Mouse (Mus musculus): ENCODE results near the gene Wdr66.
A peak's percentile ranks its signal among the peaks of the same experiment; 100 is the strongest.

Wdr66 gene

DNA sequence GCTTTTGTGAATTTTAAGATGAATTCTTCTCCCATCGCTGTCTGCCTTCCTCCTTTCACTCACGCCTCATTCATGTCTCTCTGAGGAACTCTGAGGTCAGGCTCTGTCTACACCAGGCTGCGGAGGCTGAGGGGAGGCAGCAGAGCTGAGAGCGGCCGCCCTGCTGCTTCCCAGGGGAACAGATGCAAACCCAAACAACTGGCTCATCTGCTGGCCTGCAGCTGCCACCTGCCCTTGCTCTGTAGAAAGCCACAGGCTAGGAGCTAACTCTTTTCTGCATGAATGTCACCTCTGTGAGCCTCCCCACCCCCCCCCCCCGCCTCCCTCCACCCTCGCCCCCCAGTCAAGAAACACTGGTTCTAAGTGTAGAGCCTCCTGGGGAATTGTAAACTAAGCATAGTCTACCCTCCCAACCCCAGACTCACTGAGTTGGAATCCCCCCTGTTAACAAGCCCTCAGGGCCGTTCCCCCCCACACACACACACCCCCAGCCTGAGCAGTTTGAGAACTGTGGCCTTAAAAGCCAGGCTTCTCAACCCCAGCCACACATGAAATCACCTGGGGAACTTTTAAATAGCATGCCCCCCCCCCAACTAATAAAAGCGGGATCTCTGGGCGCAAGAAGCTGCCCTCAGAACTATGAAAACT lies 63.4 kb downstream of the Wdr66 start:
- DNase-seq (ENCODE audit: low spot score) = no peak

DNA sequence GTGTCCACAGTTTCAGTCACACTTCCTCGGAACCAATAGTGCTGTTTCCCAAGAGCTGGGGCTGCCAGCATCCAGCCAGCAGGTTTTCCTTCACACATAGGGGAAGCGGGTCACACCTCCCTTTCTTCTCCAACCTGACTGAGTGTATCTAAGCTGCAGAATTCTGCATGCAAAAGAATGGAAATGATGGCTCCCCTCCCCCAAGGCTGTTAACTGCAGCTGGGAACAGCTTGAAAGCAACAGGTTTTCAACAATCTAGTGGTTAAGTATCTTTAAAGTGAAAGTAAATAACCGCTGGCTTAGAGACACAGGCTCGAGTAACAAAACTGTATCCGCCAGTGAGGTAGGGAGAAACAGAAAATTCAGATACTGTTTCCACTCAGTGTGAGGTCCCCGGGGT lies 66.1 kb downstream of the Wdr66 start:
- no peak for DNase-seq (ENCODE audit: low spot score)

DNA sequence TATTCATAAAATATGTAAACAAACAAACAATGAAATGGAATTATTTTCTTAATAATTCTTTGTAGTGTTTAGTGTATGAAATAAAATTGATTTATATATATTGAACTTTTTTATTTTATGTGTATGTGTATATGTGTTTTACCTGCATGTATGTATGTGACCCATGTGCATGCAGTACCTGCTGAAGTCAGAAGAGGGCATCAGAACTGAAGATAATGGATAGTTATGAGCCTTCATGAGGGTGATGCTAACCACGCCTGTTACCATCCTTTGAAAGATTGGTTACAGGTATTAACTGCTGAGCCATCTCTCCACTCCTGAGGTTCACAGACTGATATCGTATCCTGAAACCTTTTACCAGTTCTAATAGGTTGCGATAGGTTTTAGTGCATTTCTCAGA lies 68.2 kb downstream of the Wdr66 start:
- no peak for DNase-seq (ENCODE audit: low spot score)

GRCm38 (mm10) chr5:123324242-123324641 lies 72.3 kb downstream of the Wdr66 start:
- peak; percentile 12 for DNase-seq (ENCODE audit: low spot score)

- DNase-seq (ENCODE audit: low spot score) = no peak
These were observed 74.3 kb downstream of the Wdr66 start for GRCm38 (mm10) chr5:123326006-123326750.

GRCm38 (mm10) chr5:123326751-123327148 lies 74.8 kb downstream of the Wdr66 start:
- DNase-seq (ENCODE audit: low spot score) = no peak

- no peak for DNase-seq (ENCODE audit: low spot score)
These were observed 75.8 kb downstream of the Wdr66 start for GRCm38 (mm10) chr5:123327686-123328085.

- DNase-seq (ENCODE audit: low spot score) = no peak
These were observed 81.7 kb downstream of the Wdr66 start for GRCm38 (mm10) chr5:123333566-123333965.

- DNase-seq (ENCODE audit: low spot score) = no peak
These were observed 84.5 kb downstream of the Wdr66 start for GRCm38 (mm10) chr5:123336205-123336961.

- no peak for DNase-seq (ENCODE audit: low spot score)
These were observed 86.6 kb downstream of the Wdr66 start for GRCm38 (mm10) chr5:123338463-123338862.

- peak; percentile 88 for DNase-seq (ENCODE audit: low spot score)
These were observed 92.1 kb downstream of the Wdr66 start, which contains the start of gene Bcl7a for GRCm38 (mm10) chr5:123343707-123344627. Gene Bcl7a, plus strand, starts transcription at chr5:123343834.

- no peak for DNase-seq (ENCODE audit: low spot score)
These were observed 92.7 kb downstream of the Wdr66 start for GRCm38 (mm10) chr5:123344628-123344962.

DNA sequence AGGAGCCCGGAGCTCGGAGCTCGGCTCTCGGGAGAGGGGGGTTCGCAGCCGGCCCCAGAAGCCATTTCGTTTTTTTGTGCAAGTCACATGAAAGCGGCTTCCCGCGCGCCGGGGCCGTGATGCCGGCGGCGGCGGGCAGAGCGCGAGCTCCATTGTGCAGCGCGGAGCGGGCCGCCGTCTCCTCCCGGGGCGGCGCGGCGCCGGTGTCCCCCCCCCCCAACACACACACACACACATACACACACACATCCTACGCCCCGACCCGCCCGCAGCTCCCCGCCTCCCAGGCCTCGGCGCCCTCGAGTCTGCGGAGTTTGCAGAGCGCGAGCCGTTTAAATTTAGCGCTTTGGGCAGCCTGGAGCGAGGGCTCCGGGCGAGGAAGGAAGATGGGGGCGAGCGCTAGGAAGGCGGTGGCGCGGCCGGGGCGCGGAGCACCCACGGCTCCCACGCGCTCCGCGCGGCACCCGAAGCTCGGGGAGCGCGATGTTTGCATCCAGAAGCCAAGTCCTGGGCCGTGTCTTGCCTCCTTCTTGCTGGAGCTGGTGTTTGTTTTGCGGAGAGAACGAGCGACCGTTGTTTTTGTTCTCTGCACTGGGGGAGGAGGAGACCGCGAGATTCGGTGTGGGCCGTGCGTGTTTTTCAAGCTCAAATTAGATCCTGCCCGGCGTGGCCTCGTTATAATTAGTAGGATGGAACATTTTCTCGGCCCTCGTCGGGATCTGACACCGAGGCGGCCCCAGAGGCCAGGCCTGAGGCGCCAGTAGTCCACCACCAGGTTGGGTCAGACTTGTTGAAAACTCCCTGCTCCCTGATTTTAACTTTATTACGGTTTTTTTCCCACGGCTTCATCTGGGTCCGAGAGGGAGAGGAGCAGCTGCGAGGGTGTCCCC lies 93.3 kb downstream of the Wdr66 start:
- DNase-seq (ENCODE audit: low spot score) = peak; percentile 46

DNA sequence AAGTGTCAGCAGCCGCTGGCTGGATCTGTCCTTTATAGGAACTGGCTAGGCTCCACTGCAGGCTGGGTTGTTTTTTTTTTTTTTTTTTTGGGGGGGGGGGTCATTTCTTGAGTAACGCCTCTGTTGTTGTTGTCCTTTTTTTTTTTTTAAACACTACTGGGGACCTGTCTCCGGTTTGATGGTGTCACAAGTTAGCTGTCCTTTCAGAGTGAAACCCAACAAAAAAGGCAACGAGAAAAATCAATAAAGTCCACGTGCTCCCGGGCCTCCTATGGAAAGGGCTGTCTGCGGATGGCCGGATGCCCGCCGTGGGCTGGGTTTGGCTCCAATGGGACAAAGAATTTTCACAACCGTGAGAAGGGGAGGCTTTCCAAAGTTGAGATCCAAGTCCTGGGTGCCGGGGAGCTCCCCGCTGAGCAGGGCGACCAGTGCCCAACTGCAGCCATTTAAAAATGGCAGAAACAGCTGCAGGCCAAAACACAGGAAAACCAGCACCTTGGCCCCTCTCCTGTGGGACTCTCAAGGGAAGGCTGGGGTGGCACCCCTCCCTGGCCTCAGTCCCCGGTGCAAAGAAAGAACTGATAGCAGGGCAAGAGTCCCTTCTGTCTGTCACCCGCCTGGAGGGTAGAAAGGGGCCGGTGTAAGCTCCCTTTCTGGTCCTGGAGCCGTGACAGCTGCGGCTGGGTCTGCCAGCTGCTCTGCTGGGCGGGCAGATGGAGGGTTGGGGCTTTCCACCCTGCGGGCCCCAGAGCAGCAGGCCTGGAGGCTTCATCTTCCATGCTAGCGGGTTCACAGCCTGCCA lies 94.2 kb downstream of the Wdr66 start:
- peak; percentile 64 for DNase-seq (ENCODE audit: low spot score)

DNA sequence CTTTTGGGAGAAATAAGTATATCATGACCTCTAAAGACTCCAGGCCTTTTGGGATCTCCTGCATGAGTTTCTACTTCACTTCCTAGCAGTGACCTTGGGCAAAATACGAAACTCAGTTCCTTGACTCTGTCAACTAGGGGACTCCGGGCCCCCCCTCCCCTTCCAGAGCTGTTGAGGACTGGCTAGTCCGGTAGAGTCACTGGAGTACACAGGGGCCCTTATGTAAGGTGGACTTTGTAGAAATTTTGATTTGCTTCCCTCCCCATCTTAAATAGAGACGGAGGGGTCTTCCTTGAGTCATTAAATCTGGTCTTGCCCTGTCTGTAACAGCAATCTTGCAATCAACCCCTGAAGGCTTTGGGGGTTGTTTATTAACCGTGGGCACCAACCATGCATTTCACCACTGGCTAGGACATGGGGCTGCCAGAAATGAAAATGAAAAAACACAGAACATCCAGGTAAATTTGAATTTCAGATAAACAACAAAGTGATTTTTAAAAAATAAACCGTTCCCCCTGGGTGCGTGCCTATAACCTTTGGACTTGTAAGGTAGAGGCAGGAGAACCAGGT lies 94.9 kb downstream of the Wdr66 start:
- no peak for DNase-seq (ENCODE audit: low spot score)

DNA sequence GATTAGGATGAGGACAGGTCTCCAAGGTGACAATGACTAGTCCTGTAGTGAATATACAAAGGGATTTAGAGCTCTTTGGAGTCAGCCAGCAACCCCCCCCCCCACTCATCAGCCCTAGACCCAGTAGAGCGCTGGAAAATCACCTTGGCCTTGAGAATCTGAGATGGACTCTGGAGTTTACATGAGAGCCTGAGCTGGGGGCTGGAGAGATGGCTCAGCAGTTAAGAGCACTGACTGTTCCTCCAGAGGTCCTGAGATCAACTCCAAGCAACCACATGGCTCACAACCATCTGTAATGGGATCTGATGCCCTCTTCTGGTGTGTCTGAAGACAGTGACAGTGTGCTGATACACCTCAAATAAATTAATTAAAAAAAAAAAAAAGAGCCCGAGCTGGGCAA lies 96.1 kb downstream of the Wdr66 start:
- no peak for DNase-seq (ENCODE audit: low spot score)

GRCm38 (mm10) chr5:123350386-123350785 lies 98.5 kb downstream of the Wdr66 start:
- DNase-seq (ENCODE audit: low spot score) = no peak

GRCm38 (mm10) chr5:123355918-123356317 lies 104.0 kb downstream of the Wdr66 start:
- no peak for DNase-seq (ENCODE audit: low spot score)

DNA sequence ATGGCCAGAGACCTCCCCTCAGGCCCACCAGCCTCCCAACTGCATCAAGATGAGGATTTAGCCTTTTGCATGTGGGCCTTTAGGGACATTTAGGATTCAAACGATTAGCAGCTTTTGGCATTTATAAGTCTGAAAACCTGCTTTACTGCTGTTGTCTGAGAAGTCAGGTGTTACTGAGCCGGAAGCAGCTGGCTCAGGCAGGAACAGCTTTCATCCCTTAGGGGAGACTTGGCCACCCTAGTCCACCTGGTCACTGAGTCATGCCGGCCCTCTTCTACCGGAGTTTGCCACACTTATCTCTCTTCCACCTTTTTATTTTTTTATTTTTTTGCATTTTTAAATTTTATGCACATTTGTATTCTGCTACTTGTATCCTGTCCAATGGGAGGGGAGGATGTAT lies 105.4 kb downstream of the Wdr66 start:
- DNase-seq (ENCODE audit: low spot score) = no peak

- DNase-seq (ENCODE audit: low spot score) = no peak
These were observed 107.5 kb downstream of the Wdr66 start for GRCm38 (mm10) chr5:123359431-123359830.

Data from MN1 (cell line).